Mouse (Mus musculus) MEL (cell line): ENCODE measurements around the gene Limch1. TPM values are rescaled to one million over a fixed set of nuclear protein-coding genes. Genes with fewer than 3 reads are reported as not detected.

Experiments used
- DNase-seq: peaks from one replicate; pipeline ENCODE4 v3.0.0; 2011; ENCODE audit warnings: low read depth, low spot score
- H3K27ac ChIP-seq: 2 replicates; pipeline ENCODE4 v1.5.1; 2012; ENCODE audit warnings: low read depth, mild to moderate bottlenecking, control low read depth, low read length, moderate library complexity; ENCODE audit not compliant: control insufficient read depth
- H3K27me3 ChIP-seq, 2 experiments: fragments of 150-350 bp in 1 of 2; sonication (generic) in 1 of 2; 2 replicates each; pipeline ENCODE4 v1.6.1; 2012; ENCODE audit warnings: low read length in 2 of 2, mild to moderate bottlenecking in 2 of 2, improper control_type of control experiment in 1 of 2, moderate library complexity in 1 of 2; ENCODE audit not compliant: insufficient read depth in 2 of 2, control insufficient read depth in 1 of 2
- H3K36me3 ChIP-seq, 2 experiments: 2 replicates each; pipeline ENCODE4 v1.6.1; 2012 to 2014; ENCODE audit warnings: low read length in 2 of 2, improper control_type of control experiment in 1 of 2, inconsistent platforms in 1 of 2, mild to moderate bottlenecking in 1 of 2; ENCODE audit not compliant: insufficient read depth in 2 of 2, control insufficient read depth in 1 of 2
- H3K4me1 ChIP-seq, 2 experiments: fragments of 150-350 bp in 1 of 2; sonication (generic) in 1 of 2; 2 replicates each; pipeline ENCODE4 v1.6.1; 2012; ENCODE audit warnings: low read length in 2 of 2, improper control_type of control experiment in 1 of 2, mild to moderate bottlenecking in 1 of 2; ENCODE audit not compliant: insufficient read depth in 2 of 2, control insufficient read depth in 1 of 2
- H3K4me3 ChIP-seq, 2 experiments: fragments of 150-350 bp in 1 of 2; sonication (generic) in 1 of 2; 2 replicates each; pipeline ENCODE4 v1.5.1; 2012; ENCODE audit warnings: low read depth in 2 of 2, low read length in 2 of 2, mild to moderate bottlenecking in 2 of 2, moderate library complexity in 2 of 2, control low read depth in 1 of 2, improper control_type of control experiment in 1 of 2; ENCODE audit not compliant: control insufficient read depth in 1 of 2, insufficient read depth in 1 of 2
- H3K79me2 ChIP-seq: 2 replicates; pipeline ENCODE4 v1.6.1; 2012; ENCODE audit warnings: mild to moderate bottlenecking, low read length, moderate library complexity; ENCODE audit not compliant: control insufficient read depth, poor library complexity, insufficient read depth
- H3K9ac ChIP-seq: 2 replicates; pipeline ENCODE4 v1.6.1; 2012; ENCODE audit warnings: low read depth, mild to moderate bottlenecking, control low read depth, low read length, moderate library complexity; ENCODE audit not compliant: control insufficient read depth, poor library complexity, severe bottlenecking
- H3K9me3 ChIP-seq: fragments of 150-350 bp; sonication (generic); replicated peaks from 2 replicates; pipeline ENCODE4 v1.6.1; 2012; ENCODE audit warnings: mild to moderate bottlenecking, low read length, improper control_type of control experiment, moderate library complexity; ENCODE audit not compliant: insufficient read depth
- BHLHE40 ChIP-seq: IDR thresholded peaks from 2 replicates; pipeline ENCODE4 v1.6.1; 2012; ENCODE audit warnings: low read depth, mild to moderate bottlenecking, inconsistent platforms, low read length, improper control_type of control experiment, borderline replicate concordance
- E2F4 ChIP-seq: IDR thresholded peaks from 2 replicates; pipeline ENCODE4 v1.6.1; 2011; ENCODE audit warnings: low read depth, low read length, improper control_type of control experiment, borderline replicate concordance
- ELF1 ChIP-seq: IDR thresholded peaks from 2 replicates; pipeline ENCODE4 v1.6.1; 2014; ENCODE audit warnings: low read depth, mild to moderate bottlenecking, inconsistent platforms, low read length, improper control_type of control experiment, moderate library complexity
- ETS1 ChIP-seq: IDR thresholded peaks from 2 replicates; pipeline ENCODE4 v1.6.1; 2012; ENCODE audit warnings: low read depth, mild to moderate bottlenecking, inconsistent platforms, low read length, improper control_type of control experiment, moderate library complexity
- GABPA ChIP-seq: IDR thresholded peaks from 2 replicates; pipeline ENCODE4 v1.6.1; 2012; ENCODE audit warnings: low read depth, mild to moderate bottlenecking, inconsistent platforms, low read length, improper control_type of control experiment, moderate library complexity
- GATA1 ChIP-seq: IDR thresholded peaks from 2 replicates; pipeline ENCODE4 v1.6.1; 2011; ENCODE audit warnings: low read depth, low read length, improper control_type of control experiment
- HCFC1 ChIP-seq: IDR thresholded peaks from 2 replicates; pipeline ENCODE4 v1.6.1; 2012; ENCODE audit warnings: low read depth, mild to moderate bottlenecking, inconsistent platforms, low read length, improper control_type of control experiment, moderate library complexity
- MAFK ChIP-seq: IDR thresholded peaks from 2 replicates; pipeline ENCODE4 v1.6.1; 2011; ENCODE audit warnings: low read depth, mild to moderate bottlenecking, low read length, improper control_type of control experiment, borderline replicate concordance
- MAX ChIP-seq: IDR thresholded peaks from 2 replicates; pipeline ENCODE4 v1.6.1; 2011; ENCODE audit warnings: low read length, improper control_type of control experiment
- MEF2A ChIP-seq: IDR thresholded peaks from 2 replicates; pipeline ENCODE4 v1.6.1; 2014; ENCODE audit warnings: low read depth, mild to moderate bottlenecking, inconsistent platforms, low read length, improper control_type of control experiment; ENCODE audit not compliant: poor library complexity, insufficient replicate concordance, severe bottlenecking; ENCODE audit errors: extremely low read depth
- MYB ChIP-seq: IDR thresholded peaks from 2 replicates; pipeline ENCODE4 v1.6.1; 2011; ENCODE audit warnings: mild to moderate bottlenecking, low read depth, low read length, improper control_type of control experiment
- NRF1 ChIP-seq: IDR thresholded peaks from 2 replicates; pipeline ENCODE4 v1.6.1; 2014; ENCODE audit warnings: low read depth, mild to moderate bottlenecking, inconsistent platforms, low read length, improper control_type of control experiment, moderate library complexity; ENCODE audit not compliant: poor library complexity, insufficient read depth, severe bottlenecking
- POLR2AphosphoS2 ChIP-seq: IDR thresholded peaks from 2 replicates; pipeline ENCODE4 v1.6.1; 2011; ENCODE audit warnings: low read length, improper control_type of control experiment
- POLR2AphosphoS5 ChIP-seq: IDR thresholded peaks from 2 replicates; pipeline ENCODE4 v1.6.1; 2012; ENCODE audit warnings: low read depth, borderline replicate concordance, mild to moderate bottlenecking, inconsistent platforms, low read length, moderate library complexity, mixed read lengths
- RAD21 ChIP-seq: IDR thresholded peaks from 2 replicates; pipeline ENCODE4 v1.6.1; 2011; ENCODE audit warnings: mild to moderate bottlenecking, low read depth, low read length, improper control_type of control experiment
- RCOR1 ChIP-seq: IDR thresholded peaks from 2 replicates; pipeline ENCODE4 v1.6.1; 2012; ENCODE audit warnings: low read depth, mild to moderate bottlenecking, inconsistent platforms, low read length, improper control_type of control experiment
- SMC3 ChIP-seq: IDR thresholded peaks from 2 replicates; pipeline ENCODE4 v1.6.1; 2011; ENCODE audit warnings: low read depth, low read length, improper control_type of control experiment
- TAL1 ChIP-seq: IDR thresholded peaks from 2 replicates; pipeline ENCODE4 v1.6.1; 2012; ENCODE audit warnings: mild to moderate bottlenecking, inconsistent platforms, low read length, moderate library complexity, mixed read lengths
- UBTF ChIP-seq: IDR thresholded peaks from 2 replicates; pipeline ENCODE4 v1.6.1; 2012; ENCODE audit warnings: low read depth, mild to moderate bottlenecking, inconsistent platforms, low read length, improper control_type of control experiment, moderate library complexity, borderline replicate concordance; ENCODE audit not compliant: insufficient read depth
- ZMIZ1 ChIP-seq: IDR thresholded peaks from 2 replicates; pipeline ENCODE4 v1.6.1; 2012; ENCODE audit warnings: low read depth, mild to moderate bottlenecking, inconsistent platforms, low read length, improper control_type of control experiment, moderate library complexity
- polyA plus RNA-seq, 2 experiments: library from polyadenylated mRNA; stranded (reverse) in 1 of 2; unstranded in 1 of 2; fragments of >175 nt in 1 of 2; fragments of >200 nt in 1 of 2; gene quantifications; 2 replicates each; pipeline versions ENCODE4 v1.2.1 to v1.2.4; 2012; ENCODE audit warnings: low replicate concordance in 2 of 2, low read depth in 1 of 2; ENCODE audit not compliant: insufficient read length in 2 of 2, insufficient read depth in 1 of 2, missing spikeins in 1 of 2
- total RNA-seq: library from RNA; depleted of rRNA; stranded (reverse); fragments of 300-350 nt; gene quantifications from 2 replicates; pipeline ENCODE4 v1.2.3, GENCODE M21; 2012

The Limch1 gene
- total and polyA plus RNA-seq, 3 experiments, result not detected

GRCm38 (mm10) chr5:66791161-66791560 is 45.5 kb downstream of the Limch1 start:
- TF ChIP-seq RAD21, result no peak
- no peak for TF ChIP-seq MAFK
- no peak for TF ChIP-seq POLR2AphosphoS5
- TF ChIP-seq SMC3, result no peak
- TF ChIP-seq POLR2AphosphoS2, result no peak
- TF ChIP-seq HCFC1, result no peak
- no peak for TF ChIP-seq MEF2A
- TF ChIP-seq E2F4, result no peak
- no peak for TF ChIP-seq BHLHE40
- no peak for TF ChIP-seq MYB
- no peak for TF ChIP-seq ETS1
- TF ChIP-seq TAL1, result no peak
- no peak for TF ChIP-seq ZMIZ1
- no peak for TF ChIP-seq UBTF
- no peak for TF ChIP-seq RCOR1
- Histone ChIP-seq H3K4me1 (no peaks in the 10 kb centered on the region), H3K9ac (no peak overlapping the region), H3K36me3 (no peaks in the 10 kb centered on the region), H3K9me3 (no peaks in the 10 kb centered on the region), H3K27me3 (no peaks in the 10 kb centered on the region), H3K79me2 (no peaks in the 10 kb centered on the region), H3K4me3 (no peak overlapping the region), H3K27ac (no peak overlapping the region)
- no peak for DNase-seq

GRCm38 (mm10) chr5:66793251-66793650 is 47.6 kb downstream of the Limch1 start:
- no peak overlapping the region for H3K9ac ChIP-seq
- no peaks in the 10 kb centered on the region for H3K4me1 ChIP-seq
- no peaks in the 10 kb centered on the region for H3K27me3 ChIP-seq
- H3K36me3 ChIP-seq, result no peaks in the 10 kb centered on the region
- H3K4me3 ChIP-seq, result no peak overlapping the region
- H3K79me2 ChIP-seq, result no peaks in the 10 kb centered on the region
- no peaks in the 10 kb centered on the region for H3K9me3 ChIP-seq
- H3K27ac ChIP-seq, result no peak overlapping the region
- DNase-seq, result no peak
- no peak for TF ChIP-seq TAL1
- TF ChIP-seq GABPA, result no peak
- TF ChIP-seq GATA1, result no peak
- no peak for TF ChIP-seq ELF1
- no peak for TF ChIP-seq NRF1
- no peak for TF ChIP-seq MAX
- no peak for TF ChIP-seq UBTF
- TF ChIP-seq, all 39 proteins: peak for 0
